ENCODE assay signal across 26 mouse cellular contexts in genomic region chr7:48812358-48812757, GRCm38 (mm10). TPM values are rescaled to one million over a fixed set of nuclear protein-coding genes. Genes with fewer than 3 reads are reported as not detected.
DNase-seq lines count a peak whose midpoint lies in the region; ATAC-seq and TF ChIP-seq lines count a peak whose summit lies in the region.
"Had no signal": no experiment of that assay in that cellular context is flagged by ENCODE, and none has a peak within 500 bp of the region (broad histone marks: within the 10 kb centered on the region; RNA-seq: fewer than 3 reads in every experiment).

No protein-coding gene starts in this region.

- peaks cover 4% of the 10 kb centered on the region; the same call in 1 of the 2 replicates for H3K36me3 ChIP-seq in lung, postnatal 0 days (ENCODE audit: insufficient read depth, low read length)
- H3K36me3 ChIP-seq in thymus, adult 2 months (ENCODE audit: control insufficient read depth, insufficient read depth, low read length), result peaks cover 22% of the 10 kb centered on the region

- H3K4me3 ChIP-seq in layer of hippocampus, adult 2 months, result no peak overlapping the region
- H3K4me3 ChIP-seq in lung, postnatal 0 days (ENCODE audit: low read depth, low read length), result no peak overlapping the region
- H3K4me3 ChIP-seq in thymus, adult 2 months (ENCODE audit: control insufficient read depth, insufficient read depth, low read length), result no peak overlapping the region
- H3K4me3 ChIP-seq: embryonic facial prominence, embryonic 13.5 days; heart, embryonic 13.5 days; hindbrain, embryonic 15.5 days; liver, embryonic 13.5 days; myocyte; stomach, embryonic 15.5 days had no signal

- H3K4me2 ChIP-seq in lung, postnatal 0 days (replicated peaks; ENCODE audit: low read depth, low read length), result no peak overlapping the region
- H3K4me2 ChIP-seq: embryonic facial prominence, embryonic 13.5 days; heart, embryonic 13.5 days; hindbrain, embryonic 15.5 days; liver, embryonic 13.5 days; stomach, embryonic 15.5 days had no signal

- H3K9ac ChIP-seq in lung, postnatal 0 days (replicated peaks; ENCODE audit: low read depth), result no peak overlapping the region
- H3K9ac ChIP-seq: embryonic facial prominence, embryonic 13.5 days; heart, embryonic 13.5 days; hindbrain, embryonic 15.5 days; liver, embryonic 13.5 days; stomach, embryonic 15.5 days had no signal

- no peak for ATAC-seq in lung, postnatal 0 days
- ATAC-seq in common myeloid progenitor, adult 5-6 weeks (replicated peaks; ENCODE audit: low read depth, poor library complexity, severe bottlenecking), result 0 out of 2 replicates have a peak, but pooled peaks have one; percentile 42
- ATAC-seq: activated CD4-positive, CD25-positive, alpha-beta regulatory T cell, adult 4 months; CD4-positive, CD25-positive, alpha-beta regulatory T cell, adult 4 months; forebrain, embryonic 16.5 days had no signal

- no peak for TF ChIP-seq EP300 in lung, postnatal 0 days (IDR thresholded peaks at IDR 0.05)

- H3K27me3 ChIP-seq in lung, postnatal 0 days (replicated peaks; ENCODE audit: insufficient read depth, low read length), result no peaks in the 10 kb centered on the region
- no peaks in the 10 kb centered on the region for H3K27me3 ChIP-seq in thymus, adult 2 months (ENCODE audit: control insufficient read depth, insufficient read depth, low read length)
- H3K27me3 ChIP-seq: embryonic facial prominence, embryonic 13.5 days; heart, embryonic 13.5 days; hindbrain, embryonic 15.5 days; liver, embryonic 13.5 days; stomach, embryonic 15.5 days had no signal

- no peak overlapping the region for H3K27ac ChIP-seq in layer of hippocampus, adult 2 months
- no peak overlapping the region for H3K27ac ChIP-seq in lung, postnatal 0 days (ENCODE audit: low read length)
- no peak overlapping the region for H3K27ac ChIP-seq in thymus, adult 2 months (ENCODE audit: control insufficient read depth, insufficient read depth, low read length)
- H3K27ac ChIP-seq: embryonic facial prominence, embryonic 13.5 days; heart, embryonic 13.5 days; hindbrain, embryonic 15.5 days; liver, embryonic 13.5 days; stomach, embryonic 15.5 days had no signal

- no peak for DNase-seq in layer of hippocampus, adult 2 months (ENCODE audit: low spot score in 2 of 2)
- DNase-seq in layer of hippocampus, adult 8-10 months (ENCODE audit: low spot score in 2 of 2), result no peak
- DNase-seq in lung, postnatal 0 days (ENCODE audit: low spot score), result no peak
- no peak for DNase-seq in lung, adult 18-20 months
- DNase-seq in testis, postnatal 10 days (ENCODE audit: low spot score), result no peak
- DNase-seq in thymus, adult 2 months, result no peak
- DNase-seq: adrenal gland, postnatal 14 days; cerebellum, postnatal 10 days; heart, postnatal 36 days; kidney, adult 18-20 months; kidney, postnatal 10 days; left cerebral cortex, postnatal 4 days; liver, embryonic 13.5 days; midbrain, embryonic 14.5 days; right cerebral cortex, postnatal 25 days had no signal

- no peaks in the 10 kb centered on the region for H3K9me3 ChIP-seq in lung, postnatal 0 days (ENCODE audit: low read length)
- H3K9me3 ChIP-seq: embryonic facial prominence, embryonic 13.5 days; heart, embryonic 13.5 days; hindbrain, embryonic 15.5 days; liver, embryonic 13.5 days; stomach, embryonic 15.5 days had no signal

- no peak for TF ChIP-seq POLR2A in thymus, adult 2 months (IDR thresholded peaks at IDR 0.05; ENCODE audit: control insufficient read depth, extremely low read depth, insufficient read depth, low read length, poor library complexity)

- no peaks in the 10 kb centered on the region for H3K4me1 ChIP-seq in lung, postnatal 0 days (ENCODE audit: insufficient read depth, low read depth, low read length)
- H3K4me1 ChIP-seq in thymus, adult 2 months (replicated peaks; ENCODE audit: control insufficient read depth, insufficient read depth, low read length), result no peaks in the 10 kb centered on the region
- H3K4me1 ChIP-seq: embryonic facial prominence, embryonic 13.5 days; heart, embryonic 13.5 days; hindbrain, embryonic 15.5 days; liver, embryonic 13.5 days had no signal

- TF ChIP-seq CTCF in layer of hippocampus, adult 2 months (conservative IDR thresholded peaks at IDR 0.05), result peak; percentile 12; the same call in 1 of the 2 replicates
- TF ChIP-seq CTCF in lung, postnatal 0 days (IDR thresholded peaks at IDR 0.05), result peak; percentile 45
- no peak for TF ChIP-seq CTCF in thymus, adult 2 months (IDR thresholded peaks at IDR 0.05; ENCODE audit: borderline replicate concordance, control insufficient read depth, extremely low read depth, insufficient read depth, low read length, poor library complexity)

RNA-seq across cellular contexts. Expression of gene Zdhhc13, which starts 23.6 kb away (rescaled TPM):
- 10 to 100 TPM; 20.3 to 23.0 TPM for total RNA-seq in layer of hippocampus, adult 2 months (2021)
- total RNA-seq in layer of hippocampus, adult 8-10 months (2022), result 10 to 100 TPM; 20.7 to 25.0 (median 22.7) TPM
- 15.5 and 15.7 TPM in 2 replicates for polyA plus RNA-seq in lung, postnatal 0 days (2015; fragmentation: Nextera tagmentation; extraction: Ambion mirVana)
- total RNA-seq in common myeloid progenitor, adult 5-6 weeks (2017), result 41.8 and 52.3 TPM in 2 replicates
- polyA plus RNA-seq in thymus, adult 2 months (2012; rRNA removed), result 13.5 and 19.6 TPM in 2 replicates

RNA-seq across cellular contexts. Expression of gene Csrp3, which starts 35.5 kb away (rescaled TPM):
- total RNA-seq in layer of hippocampus, adult 2 months (2021), result not detected
- not detected for total RNA-seq in layer of hippocampus, adult 8-10 months (2022)
- 32.0 and 42.2 TPM in 2 replicates for polyA plus RNA-seq in lung, postnatal 0 days (2015; fragmentation: Nextera tagmentation; extraction: Ambion mirVana)
- 8.3 and 20.8 TPM in 2 replicates for total RNA-seq in common myeloid progenitor, adult 5-6 weeks (2017)
- 3.0 and 20.4 TPM in 2 replicates for polyA plus RNA-seq in thymus, adult 2 months (2012; rRNA removed)
- total RNA-seq: left cerebral cortex, adult 18-20 months; left cerebral cortex, postnatal 4 days had no signal
- polyA plus RNA-seq: activated CD4-positive, CD25-positive, alpha-beta regulatory T cell, adult 4 months; brain, embryonic 14.5 days; CD4-positive, CD25-positive, alpha-beta regulatory T cell, adult 4 months; forebrain, embryonic 16.5 days had no signal
